Mouse (Mus musculus): ENCODE results near the gene Rfx8.
"Not testable (repeated sequence)": the region's sequence is repeated elsewhere in the genome, so short reads cannot be mapped to it uniquely, and the experiment has no call there.

The Rfx8 gene

GRCm38 (mm10) chr1:39688573-39688972, 32.2 kb downstream of the Rfx8 start:
- no peak for DNase-seq

- no peak for DNase-seq
These were observed 33.5 kb downstream of the Rfx8 start for GRCm38 (mm10) chr1:39687279-39687678.

GRCm38 (mm10) chr1:39685841-39686240, 35.0 kb downstream of the Rfx8 start:
- peak; percentile 77 for DNase-seq

GRCm38 (mm10) chr1:39681638-39682037, 39.2 kb downstream of the Rfx8 start:
- no peak for DNase-seq

- no peak for DNase-seq
These were observed 40.3 kb downstream of the Rfx8 start for GRCm38 (mm10) chr1:39680546-39680945.

- DNase-seq: no peak
These were observed 41.9 kb downstream of the Rfx8 start for GRCm38 (mm10) chr1:39678883-39679282.

GRCm38 (mm10) chr1:39676221-39676876, 44.4 kb downstream of the Rfx8 start:
- DNase-seq: no peak

- no peak for DNase-seq
These were observed 48.3 kb downstream of the Rfx8 start for GRCm38 (mm10) chr1:39672362-39673105.

- no peak for DNase-seq
These were observed 50.4 kb downstream of the Rfx8 start for GRCm38 (mm10) chr1:39670211-39670935.

GRCm38 (mm10) chr1:39666751-39667252, 54.0 kb downstream of the Rfx8 start:
- DNase-seq: no peak

- no peak for DNase-seq
These were observed 56.7 kb downstream of the Rfx8 start for GRCm38 (mm10) chr1:39664039-39664625.

GRCm38 (mm10) chr1:39663050-39663449, 57.7 kb downstream of the Rfx8 start:
- no peak for DNase-seq

- no peak for DNase-seq
These were observed 63.7 kb downstream of the Rfx8 start for GRCm38 (mm10) chr1:39656976-39657529.

- not testable (repeated sequence) for DNase-seq
These were observed 65.9 kb downstream of the Rfx8 start for GRCm38 (mm10) chr1:39654901-39655300.

- DNase-seq: no peak
These were observed 67.8 kb downstream of the Rfx8 start for GRCm38 (mm10) chr1:39653028-39653427.

- DNase-seq: no peak
These were observed 69.6 kb downstream of the Rfx8 start, which contains the start of gene Creg2 for GRCm38 (mm10) chr1:39651241-39651548. Gene Creg2, minus strand, starts transcription at chr1:39651474.

- peak; percentile 60 for DNase-seq
These were observed 70.2 kb downstream of the Rfx8 start for GRCm38 (mm10) chr1:39650435-39651240.

GRCm38 (mm10) chr1:39649691-39650434, 70.9 kb downstream of the Rfx8 start:
- no peak for DNase-seq

- DNase-seq: no peak
These were observed 72.2 kb downstream of the Rfx8 start for GRCm38 (mm10) chr1:39648584-39648983.

GRCm38 (mm10) chr1:39645905-39646759, 74.7 kb downstream of the Rfx8 start:
- peak; percentile 12 for DNase-seq
